Mouse (Mus musculus) liver, adult 2 months (tissue): ENCODE data around the gene Depdc1b. TPM values are rescaled to one million over a fixed set of nuclear protein-coding genes. Genes with fewer than 3 reads are reported as not detected.

Experiments used
- DNase-seq: peaks from one replicate; pipeline ENCODE4 v3.0.0-alpha.2; 2011; ENCODE audit warnings: low read depth, low spot score; ENCODE audit errors: extremely low read depth
- H3K27ac ChIP-seq: fragments of 200-500 bp; replicated peaks from 2 replicates; pipeline ENCODE4 v1.5.1; 2012; ENCODE audit warnings: low read depth, mild to moderate bottlenecking, control low read depth, inconsistent platforms, low read length; ENCODE audit not compliant: insufficient read depth
- H3K27me3 ChIP-seq: fragments of 200-500 bp; 2 replicates; pipeline ENCODE4 v1.6.1; 2012; ENCODE audit warnings: mild to moderate bottlenecking, moderate library complexity, low read length, inconsistent platforms; ENCODE audit not compliant: control insufficient read depth, insufficient read depth
- H3K36me3 ChIP-seq: fragments of 200-500 bp; 2 replicates; pipeline ENCODE4 v1.6.1; 2012; ENCODE audit warnings: low read length, inconsistent platforms; ENCODE audit not compliant: control insufficient read depth, insufficient read depth
- H3K4me1 ChIP-seq: fragments of 200-500 bp; 2 replicates; pipeline ENCODE4 v1.6.1; 2011; ENCODE audit warnings: low read length; ENCODE audit not compliant: control insufficient read depth, insufficient read depth
- H3K4me3 ChIP-seq: fragments of 200-500 bp; 2 replicates; pipeline ENCODE4 v1.5.1; 2011; ENCODE audit warnings: low read depth, mild to moderate bottlenecking, control low read depth, low read length, moderate library complexity; ENCODE audit not compliant: insufficient read depth
- H3K79me2 ChIP-seq: fragments of 200-500 bp; 2 replicates; pipeline ENCODE4 v1.6.1; 2012; ENCODE audit warnings: inconsistent platforms, mild to moderate bottlenecking, low read length, moderate library complexity; ENCODE audit not compliant: control insufficient read depth, insufficient read depth
- H3K9ac ChIP-seq: fragments of 200-500 bp; 2 replicates; pipeline ENCODE4 v1.6.1; 2012; ENCODE audit warnings: low read depth, mild to moderate bottlenecking, control low read depth, inconsistent platforms, low read length
- CTCF ChIP-seq: fragments of 200-500 bp; IDR thresholded peaks from 2 replicates; pipeline ENCODE4 v1.5.1; 2011; ENCODE audit warnings: low read depth, low read length, control low read depth
- POLR2A ChIP-seq: fragments of 200-500 bp; IDR thresholded peaks from 2 replicates; pipeline ENCODE4 v1.6.1; 2011; ENCODE audit warnings: low read length, control low read depth; ENCODE audit not compliant: insufficient read depth; ENCODE audit errors: extremely low read depth
- WGBS: fragments of 180-500 bp; shearing (Covaris S2); methylation state at CpG from one replicate; pipeline ENCODE4 v1.1.7; 2018; 5-methylcytosine and 5-hydroxymethylcytosine counted together
- polyA plus RNA-seq: library from polyadenylated mRNA; depleted of rRNA; stranded (reverse); fragments of >200 nt; gene quantifications from 2 replicates; pipeline ENCODE4 v1.2.3, GENCODE M21; 2012; rRNA removed
- total RNA-seq: library from RNA; depleted of rRNA; stranded (reverse); fragments of >200 nt; gene quantifications from 2 replicates; pipeline ENCODE4 v1.2.3, GENCODE M21; 2014; rRNA removed

Gene Depdc1b
- total RNA-seq (0.28 and 0.40 TPM in 2 replicates), polyA plus RNA-seq (0.14 TPM in 1 of 2 replicates, not detected in the other)

GRCm38 (mm10) chr13:108315702-108316486 lies at the start of gene Depdc1b:
Gene Depdc1b (plus strand): TSS chr13:108316332.
- Histone ChIP-seq H3K4me3 (peak within 1 kb of the TSS; percentile 68), H3K4me1 (peaks cover 3% of the 10 kb centered on the region; the same call in 1 of the 2 replicates), H3K27me3 (no peaks in the 10 kb centered on the region), H3K36me3 (no peaks in the 10 kb centered on the region), H3K79me2 (no peaks in the 10 kb centered on the region), H3K9ac (peak within 1 kb of the TSS; percentile 47), H3K27ac (peak within 1 kb of the TSS; percentile 27)
- peak; percentile 82 for DNase-seq
- WGBS = under 1% methylated on average over 48 of the region's 48 CpGs
- TF ChIP-seq CTCF (no peak), POLR2A (no peak)

GRCm38 (mm10) chr13:108267841-108268634 lies 48.1 kb upstream of the Depdc1b start:
- WGBS = 60% methylated on average over 9 of the region's 9 CpGs
- H3K27ac ChIP-seq = no peak overlapping the region
- TF ChIP-seq POLR2A = no peak
- TF ChIP-seq CTCF = no peak
- H3K27me3 ChIP-seq = no peaks in the 10 kb centered on the region
- H3K36me3 ChIP-seq = no peaks in the 10 kb centered on the region
- no peaks in the 10 kb centered on the region for H3K4me1 ChIP-seq
- H3K4me3 ChIP-seq = no peak overlapping the region
- H3K9ac ChIP-seq = no peak overlapping the region
- DNase-seq = no peak
- H3K79me2 ChIP-seq = no peaks in the 10 kb centered on the region

GRCm38 (mm10) chr13:108271458-108272148 lies 44.5 kb upstream of the Depdc1b start:
- no peak overlapping the region for H3K9ac ChIP-seq
- no peaks in the 10 kb centered on the region for H3K4me1 ChIP-seq
- no peak overlapping the region for H3K27ac ChIP-seq
- TF ChIP-seq CTCF (no peak), POLR2A (no peak)
- WGBS = 70% methylated on average over 7 of the region's 7 CpGs
- no peaks in the 10 kb centered on the region for H3K27me3 ChIP-seq
- DNase-seq = no peak
- no peaks in the 10 kb centered on the region for H3K36me3 ChIP-seq
- H3K4me3 ChIP-seq = no peak overlapping the region
- H3K79me2 ChIP-seq = no peaks in the 10 kb centered on the region

GRCm38 (mm10) chr13:108272332-108272731 lies 43.8 kb upstream of the Depdc1b start:
- no peak for DNase-seq
- H3K27ac ChIP-seq = no peak overlapping the region
- H3K79me2 ChIP-seq = no peaks in the 10 kb centered on the region
- no peaks in the 10 kb centered on the region for H3K27me3 ChIP-seq
- no peak overlapping the region for H3K4me3 ChIP-seq
- TF ChIP-seq CTCF = no peak
- 78% methylated on average over 8 of the region's 8 CpGs for WGBS
- no peaks in the 10 kb centered on the region for H3K4me1 ChIP-seq
- no peak overlapping the region for H3K9ac ChIP-seq
- H3K36me3 ChIP-seq = no peaks in the 10 kb centered on the region

- Histone ChIP-seq H3K79me2 (no peaks in the 10 kb centered on the region), H3K4me3 (no peak overlapping the region), H3K27me3 (no peaks in the 10 kb centered on the region), H3K27ac (no peak overlapping the region), H3K9ac (no peak overlapping the region), H3K4me1 (no peaks in the 10 kb centered on the region), H3K36me3 (no peaks in the 10 kb centered on the region)
- TF ChIP-seq CTCF (no peak), POLR2A (no peak)
- 80% methylated on average over 15 of the region's 15 CpGs for WGBS
- no peak for DNase-seq
These were observed 43.1 kb upstream of the Depdc1b start for GRCm38 (mm10) chr13:108273034-108273433.

- no peaks in the 10 kb centered on the region for H3K79me2 ChIP-seq
- H3K27ac ChIP-seq = no peak overlapping the region
- no peak overlapping the region for H3K4me3 ChIP-seq
- DNase-seq = no peak
- H3K9ac ChIP-seq = no peak overlapping the region
- no peaks in the 10 kb centered on the region for H3K36me3 ChIP-seq
- TF ChIP-seq POLR2A (no peak), CTCF (no peak)
- no peaks in the 10 kb centered on the region for H3K27me3 ChIP-seq
- WGBS = 79% methylated on average over 5 of the region's 5 CpGs
- no peaks in the 10 kb centered on the region for H3K4me1 ChIP-seq
These were observed 42.7 kb upstream of the Depdc1b start for GRCm38 (mm10) chr13:108273456-108273855.
